Mouse (Mus musculus) heart, postnatal 14 days (tissue): ENCODE measurements at regions not wholly inside any gene's neighbourhood (a gene's known extent, or its start where the extent isn't known, plus 50 kb on each side); places are given as distances from the start of the nearest gene placed in this dataset.

ENCODE experiments used
- DNase-seq, 2 experiments: peaks; one replicate each; pipeline ENCODE4 v3.0.0; 2021 to 2022
- intact Hi-C: fragments of 180-260 bp; cut with DNase I; formaldehyde crosslinking; loops from one replicate; pipeline ENCODE4 v1.15.1; 2025

DNA sequence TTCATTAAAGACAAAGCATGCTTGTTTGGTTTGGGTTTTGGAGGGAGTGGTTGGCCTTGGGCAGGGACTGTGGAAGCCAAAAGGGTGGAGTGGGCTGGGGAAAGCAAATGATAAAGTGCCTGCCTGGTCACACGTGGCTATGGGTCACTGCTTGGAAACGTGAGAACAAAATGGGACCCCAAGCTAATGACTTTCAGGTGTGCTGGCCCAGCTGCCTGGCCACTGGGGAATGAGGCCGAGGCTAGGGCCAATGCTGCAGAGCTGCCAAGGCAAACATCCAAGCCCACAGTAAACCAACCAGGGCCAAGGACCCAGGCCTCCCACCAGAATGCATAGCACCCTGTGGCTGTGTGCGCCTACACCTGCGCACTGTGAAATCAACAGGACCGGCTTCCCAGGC, 737.7 kb downstream of the Gm826 start:
- DNase-seq: no peak
- intact Hi-C loops: no loop called here

DNA sequence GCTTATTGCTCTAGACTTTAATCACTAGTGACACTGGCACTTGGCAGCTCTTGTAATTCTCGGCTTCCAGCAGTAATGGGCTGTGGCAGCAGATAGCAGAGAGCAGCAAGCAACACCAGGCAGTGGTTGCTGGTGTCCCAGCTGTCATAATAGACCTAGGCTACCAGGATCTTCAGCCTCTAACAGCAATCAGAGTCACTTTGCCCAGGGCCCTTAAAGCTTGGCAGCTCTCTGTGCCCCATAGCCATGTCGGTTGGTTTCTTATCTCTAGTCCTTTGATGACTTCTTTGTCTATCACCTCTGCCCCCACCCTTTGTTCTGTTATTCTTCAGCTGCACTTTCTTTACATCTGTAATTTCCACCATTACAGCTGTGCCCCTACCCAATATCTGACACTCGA, 735.9 kb downstream of the Gm826 start:
- intact Hi-C loops: no loop called here
- no peak for DNase-seq

DNA sequence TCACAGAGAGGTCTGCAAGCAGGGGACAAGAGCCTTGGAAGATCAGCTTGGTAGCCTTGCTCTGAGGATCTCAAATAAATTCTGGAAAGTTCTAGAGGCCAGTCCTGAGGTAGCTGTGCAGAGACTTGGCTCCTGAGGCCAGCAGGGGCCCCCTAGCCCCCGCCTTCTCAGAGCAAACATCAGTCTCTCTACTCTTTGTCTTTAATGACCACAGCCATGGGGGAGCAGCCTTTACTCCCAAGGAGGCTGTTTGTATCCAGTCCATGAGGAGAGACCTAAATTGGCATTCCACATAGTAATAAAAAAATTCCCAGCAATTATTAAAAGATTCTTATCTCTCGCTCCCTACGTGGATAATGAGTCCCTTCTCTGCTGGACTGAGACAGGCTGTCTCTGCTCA, 726.8 kb downstream of the Gm826 start:
- DNase-seq: no peak
- intact Hi-C loops: loop anchor here (10.0 kb wide), 1 partner anchor 552 kb away; no protein-coding TSS in a partner anchor

- no peak for DNase-seq
- intact Hi-C loops: loop anchor here (2.0 kb wide), 1 partner anchor 210 kb away; no protein-coding TSS in a partner anchor
Observed at GRCm38 (mm10) chr2:159610451-159610850, 723.5 kb downstream of the Gm826 start.

DNA sequence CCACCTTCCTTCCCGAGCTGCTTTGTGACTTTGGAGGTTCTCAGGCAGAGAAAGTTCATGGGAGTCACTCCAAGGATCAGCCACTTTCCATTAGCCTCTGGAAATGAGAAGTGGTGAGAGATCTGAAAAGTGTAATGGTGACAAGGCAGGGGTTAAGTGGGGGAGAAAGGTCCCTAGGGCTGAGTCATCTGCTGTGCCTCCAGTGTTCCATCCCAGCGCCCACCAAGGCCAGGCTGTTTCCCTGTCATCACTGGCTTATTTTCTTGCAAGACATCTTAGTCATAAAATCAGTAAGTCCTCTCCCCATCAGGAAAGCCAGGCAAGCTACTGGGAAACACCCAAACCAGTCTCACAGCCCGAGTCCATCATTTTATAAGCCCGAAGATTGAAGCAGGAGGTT, 717.3 kb downstream of the Gm826 start:
- no peak for DNase-seq
- intact Hi-C loops: no loop called here

- DNase-seq: no peak
- intact Hi-C loops: no loop called here
Observed at GRCm38 (mm10) chr2:159621261-159621660, 712.7 kb downstream of the Gm826 start.

GRCm38 (mm10) chr2:159622141-159622669, 711.8 kb downstream of the Gm826 start:
- intact Hi-C loops: no loop called here
- no peak for DNase-seq

DNA sequence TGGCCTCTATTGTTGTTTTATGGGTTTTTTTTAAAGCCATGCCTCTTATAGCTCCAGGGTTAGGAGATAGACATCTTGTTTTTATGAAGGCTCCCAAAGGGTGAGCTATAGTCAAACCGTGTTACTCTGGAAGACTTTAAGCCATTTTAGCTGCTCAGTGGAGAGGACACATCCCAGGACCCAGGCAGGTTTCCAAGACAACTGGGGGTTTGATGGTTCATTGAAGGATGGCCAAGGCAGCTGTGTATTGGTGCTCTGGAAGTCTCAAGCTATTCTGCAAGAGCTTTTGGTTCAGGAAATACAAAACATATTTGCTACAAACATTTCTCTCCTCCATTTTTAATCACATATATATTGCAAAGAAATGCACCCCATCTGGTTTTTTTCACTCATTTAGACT, 708.7 kb downstream of the Gm826 start:
- DNase-seq: peak; percentile 19 to 20

DNA sequence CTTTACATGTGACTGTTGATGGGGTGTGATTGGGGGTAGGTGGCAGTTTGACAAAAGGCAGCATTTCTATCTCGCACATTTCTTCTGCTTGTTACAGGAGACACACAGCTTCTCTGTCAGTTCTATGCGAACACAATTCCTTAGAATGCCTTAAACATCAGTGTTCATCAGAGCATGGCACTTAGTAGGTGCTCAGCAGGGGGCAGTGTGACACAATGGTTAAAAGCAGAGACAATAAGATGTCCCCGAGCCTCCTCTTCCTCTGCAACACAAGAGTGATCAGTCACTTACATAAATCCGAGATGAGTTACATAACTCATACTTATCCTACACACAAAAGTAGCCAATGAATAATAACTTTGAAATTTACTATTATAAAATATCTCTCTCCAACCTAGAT, 688.1 kb downstream of the Gm826 start:
- intact Hi-C loops: loop anchor here (5.0 kb wide), 1 partner anchor 721 kb away; the partner anchor contains the start of gene Mafb
- peak; percentile 45 to 54 for DNase-seq

More for the DNA sequence above, 708.7 kb downstream of the Gm826 start:
- intact Hi-C loops: no loop called here

GRCm38 (mm10) chr2:159646595-159646994, 687.4 kb downstream of the Gm826 start:
- intact Hi-C loops: loop anchor here (5.0 kb wide), 1 partner anchor 721 kb away; the partner anchor contains the start of gene Mafb
- DNase-seq: no peak

- DNase-seq: no peak
- intact Hi-C loops: no loop called here
Observed at GRCm38 (mm10) chr2:159652243-159652642, 681.7 kb downstream of the Gm826 start.

DNA sequence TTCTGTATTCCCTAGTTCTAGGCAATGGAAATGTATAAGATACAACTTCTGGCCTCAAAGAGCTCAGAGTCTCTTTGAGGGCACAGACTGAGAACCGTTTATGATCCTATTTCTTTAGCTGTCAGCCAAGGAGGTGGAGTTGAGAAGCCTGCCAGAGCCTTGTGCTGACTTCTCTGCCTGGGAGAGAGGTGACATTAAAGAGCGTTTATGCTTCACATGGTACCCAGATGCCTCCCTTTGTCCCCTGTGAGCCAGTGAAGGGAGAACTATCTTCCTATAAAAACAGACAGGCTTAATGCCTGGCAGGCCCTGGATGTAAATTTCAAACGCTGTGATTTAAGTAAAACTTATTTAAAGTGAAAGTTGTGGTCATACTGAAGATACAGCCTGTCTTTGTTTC, 657.1 kb downstream of the Gm826 start:
- DNase-seq: no peak

GRCm38 (mm10) chr2:159680641-159681040, 653.3 kb downstream of the Gm826 start:
- no peak for DNase-seq
- intact Hi-C loops: no loop called here

More for the DNA sequence above, 657.1 kb downstream of the Gm826 start:
- intact Hi-C loops: no loop called here

DNA sequence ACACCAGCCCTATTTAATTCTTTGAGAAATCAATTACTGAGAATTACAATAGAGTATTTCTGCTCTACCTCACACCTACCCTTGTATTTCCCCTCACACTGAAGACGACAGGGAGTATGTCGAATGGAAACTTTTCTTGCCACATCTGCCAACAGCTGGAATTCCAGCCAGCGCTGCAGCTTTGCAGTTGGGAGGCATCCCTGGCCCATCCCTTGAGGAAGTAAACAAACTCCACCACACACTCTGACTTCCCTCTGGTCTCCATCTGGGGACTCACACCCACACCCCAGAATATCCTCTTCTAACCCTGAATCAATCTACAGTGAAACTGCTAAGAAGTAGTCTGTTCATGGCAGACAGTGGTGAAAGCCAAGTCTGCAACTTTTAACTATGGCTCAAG, 630.9 kb downstream of the Gm826 start:
- no peak for DNase-seq
- intact Hi-C loops: no loop called here

DNA sequence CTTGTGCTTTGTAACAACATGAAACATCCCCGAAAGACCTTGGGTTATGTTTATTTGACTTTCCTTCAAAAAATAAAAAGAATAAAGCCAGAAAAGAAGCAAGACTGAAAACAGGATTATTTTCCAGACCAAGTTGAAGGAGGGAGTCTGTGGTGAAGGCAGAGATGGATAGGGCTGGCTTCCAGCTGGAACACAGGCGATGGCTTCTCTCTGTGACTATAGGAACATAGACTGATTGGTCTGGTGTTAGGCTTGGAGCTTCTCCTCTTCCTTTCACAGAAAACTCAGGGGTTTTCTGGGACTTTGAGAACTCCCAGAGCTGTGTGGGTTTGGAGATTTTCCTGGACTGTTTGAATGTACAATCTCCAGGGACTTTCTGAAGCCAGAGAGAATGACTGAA, 625.8 kb downstream of the Gm826 start:
- intact Hi-C loops: no loop called here
- peak; percentile 44 to 54 for DNase-seq

DNA sequence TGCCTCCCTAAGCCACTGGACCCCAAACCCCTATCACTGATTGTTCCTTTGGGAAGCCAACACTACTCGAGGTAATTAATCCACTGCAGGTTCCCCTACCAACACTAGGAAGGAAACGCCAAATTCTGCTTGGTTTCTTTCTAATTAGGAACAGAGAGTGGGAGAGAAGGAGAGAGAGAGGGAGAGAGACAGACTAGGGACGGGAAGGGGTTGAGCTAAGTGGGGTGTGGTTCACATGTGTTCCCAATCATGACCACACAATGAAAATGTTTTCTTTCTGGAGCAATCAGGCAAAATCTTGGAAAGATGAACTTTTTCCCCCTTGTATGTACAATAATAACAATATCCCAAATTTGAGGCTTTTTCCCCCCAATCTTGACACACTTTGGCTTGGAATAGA, 619.3 kb downstream of the Gm826 start:
- intact Hi-C loops: no loop called here
- DNase-seq: no peak

GRCm38 (mm10) chr2:159718738-159719137, 615.2 kb downstream of the Gm826 start:
- no peak for DNase-seq
- intact Hi-C loops: no loop called here

DNA sequence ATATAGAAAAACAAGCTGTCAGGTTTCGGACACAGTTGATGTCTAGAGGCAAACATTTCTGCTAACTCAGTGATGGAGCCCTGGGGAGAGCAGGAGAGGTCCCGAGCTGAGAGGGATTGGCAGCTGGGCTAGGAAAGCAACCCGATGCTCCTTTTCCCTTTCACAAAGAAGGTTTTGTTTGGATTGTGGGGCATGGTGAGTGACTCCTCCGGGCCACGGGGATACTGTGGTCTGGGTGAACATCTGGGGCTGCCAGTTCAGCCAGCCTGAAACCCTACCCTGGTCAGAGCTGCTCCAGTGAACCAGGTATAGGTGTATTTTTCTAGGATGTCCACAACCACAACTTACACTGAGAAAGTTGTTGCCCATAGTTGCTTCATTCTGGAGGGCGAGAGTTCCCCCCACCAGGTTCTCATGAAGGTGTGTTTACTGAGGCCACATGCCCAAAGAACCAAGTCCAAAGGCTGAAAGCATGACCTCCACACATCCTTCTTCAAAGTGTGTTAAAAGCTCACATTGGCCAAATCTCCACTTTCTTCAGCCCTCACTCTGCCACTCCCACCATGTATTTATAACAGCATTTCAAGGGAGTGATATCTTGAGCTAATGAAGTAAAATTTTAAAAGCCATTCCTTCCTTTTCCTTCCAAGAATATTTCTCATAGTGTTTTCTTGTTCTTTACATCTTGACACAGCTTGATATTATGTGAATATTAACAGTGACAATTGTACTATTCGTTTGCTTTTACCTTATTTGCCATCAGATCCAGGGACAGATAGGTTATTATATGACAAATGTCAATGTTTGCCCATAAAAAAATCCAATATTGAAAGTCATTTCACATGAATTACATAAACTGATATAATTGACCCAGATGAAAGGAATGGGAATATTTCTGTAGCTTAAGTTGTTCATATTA, 608.5 kb downstream of the Gm826 start:
- intact Hi-C loops: no loop called here
- no peak for DNase-seq

DNA sequence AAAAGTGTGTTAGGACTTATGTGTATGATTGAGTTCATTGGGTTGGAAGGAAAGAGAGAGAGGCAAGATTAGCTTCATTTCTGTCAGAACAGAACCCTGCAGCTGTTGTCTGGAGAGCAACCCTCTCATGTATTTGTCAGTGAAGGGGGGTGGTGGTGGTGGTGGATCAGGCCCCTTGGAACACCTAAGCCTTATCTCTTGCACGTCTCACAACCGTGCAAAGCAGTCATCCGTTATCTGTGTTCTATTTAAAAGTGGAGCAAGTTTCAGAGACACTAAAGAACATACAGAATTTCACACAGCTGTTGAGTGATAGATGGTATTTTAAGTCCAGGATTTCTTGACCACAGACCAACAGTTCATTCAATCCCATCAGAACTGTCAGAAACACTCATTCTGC, 604.7 kb downstream of the Gm826 start:
- DNase-seq: no peak
- intact Hi-C loops: no loop called here

DNA sequence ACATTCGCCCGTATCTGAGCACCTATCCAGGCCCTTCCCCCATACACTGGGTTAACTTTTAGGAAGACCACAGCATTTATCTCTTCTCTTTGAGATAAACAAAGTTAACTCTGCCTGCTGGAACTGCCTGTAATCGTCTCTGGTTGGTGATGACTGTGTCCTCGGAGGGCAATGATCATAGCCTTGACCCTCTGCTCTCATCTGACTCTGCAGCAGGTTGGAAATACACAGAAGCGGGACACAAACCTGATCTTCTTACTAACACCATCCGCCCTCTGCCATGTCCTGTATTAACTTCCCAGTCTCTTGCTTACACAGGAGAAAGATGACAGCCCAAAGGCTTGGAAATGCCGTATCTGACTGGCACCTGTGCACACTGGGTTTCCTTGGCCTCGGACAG, 603.7 kb downstream of the Gm826 start:
- DNase-seq: no peak
- intact Hi-C loops: loop anchor here (10.0 kb wide), 1 partner anchor 255 kb away; no protein-coding TSS in a partner anchor

GRCm38 (mm10) chr2:159731305-159731704, 602.7 kb downstream of the Gm826 start:
- DNase-seq: no peak
- intact Hi-C loops: loop anchor here (10.0 kb wide), 1 partner anchor 253 kb away; no protein-coding TSS in a partner anchor

DNA sequence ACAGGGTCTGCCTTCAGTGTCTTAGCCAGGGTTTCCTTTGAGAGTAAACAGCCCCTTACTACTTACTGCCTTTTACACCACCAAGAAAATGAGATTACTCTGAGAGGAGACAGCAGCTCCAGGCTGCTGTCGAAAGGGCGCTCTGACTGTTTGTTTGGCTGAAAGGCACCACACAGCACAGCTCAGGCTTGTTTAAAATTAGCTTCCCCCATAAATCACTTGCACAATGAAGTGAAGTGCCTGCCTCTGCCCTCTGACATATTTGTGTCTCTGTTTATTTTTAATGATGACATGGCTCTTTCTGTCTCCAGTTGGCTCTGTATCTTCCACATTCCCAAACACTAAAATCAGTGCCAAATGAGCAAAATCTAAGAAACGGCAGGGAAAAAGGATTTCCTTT, 601.5 kb downstream of the Gm826 start:
- intact Hi-C loops: loop anchor here (10.0 kb wide), 1 partner anchor 252 kb away; no protein-coding TSS in a partner anchor
- peak in 1 of 2 experiments; percentile 18 for DNase-seq
